Mouse (Mus musculus) heart, adult 11 months (tissue): ENCODE data around the gene Tomm34.

ENCODE experiments used
- DNase-seq: peaks from one replicate; pipeline ENCODE4 v3.0.0; 2022

Gene Tomm34

DNA sequence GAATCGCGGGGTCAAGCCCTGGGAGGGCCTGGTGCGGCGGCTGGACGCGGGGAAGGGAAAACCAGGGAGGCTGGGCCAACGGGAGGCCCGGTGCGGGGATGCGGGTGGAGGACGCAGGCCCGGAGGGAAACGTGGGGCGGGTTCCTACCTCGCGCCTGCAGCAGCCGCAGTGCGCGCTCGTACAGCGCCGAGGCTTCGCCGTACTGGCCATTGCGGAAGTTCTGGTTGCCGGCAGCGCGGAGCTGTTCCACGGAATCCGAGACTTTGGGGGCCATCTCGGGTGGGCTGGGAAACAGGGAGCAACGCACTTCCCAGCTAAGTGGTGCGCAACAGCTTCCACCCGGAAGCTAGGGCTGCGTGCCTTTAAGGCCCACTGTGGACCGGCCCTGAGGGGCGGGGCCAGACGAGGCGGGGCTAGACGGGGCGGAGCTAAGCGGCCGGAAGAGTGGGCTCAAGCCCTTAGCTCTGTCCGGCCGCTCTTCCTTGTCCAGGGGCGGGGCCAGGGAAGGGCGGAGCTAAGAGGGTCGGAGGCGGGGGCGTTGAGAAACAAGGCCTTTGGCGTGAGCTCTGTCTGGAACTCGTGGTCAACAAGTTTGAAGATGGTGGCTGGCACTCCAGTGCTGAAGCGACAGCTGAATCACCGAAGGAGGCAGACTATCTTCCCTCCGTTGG is at the start of gene Tomm34:
TSS of gene Tomm34 (minus strand) at position 405 of the 672 bp plus-strand sequence.
- DNase-seq, result peak; percentile 99

DNA sequence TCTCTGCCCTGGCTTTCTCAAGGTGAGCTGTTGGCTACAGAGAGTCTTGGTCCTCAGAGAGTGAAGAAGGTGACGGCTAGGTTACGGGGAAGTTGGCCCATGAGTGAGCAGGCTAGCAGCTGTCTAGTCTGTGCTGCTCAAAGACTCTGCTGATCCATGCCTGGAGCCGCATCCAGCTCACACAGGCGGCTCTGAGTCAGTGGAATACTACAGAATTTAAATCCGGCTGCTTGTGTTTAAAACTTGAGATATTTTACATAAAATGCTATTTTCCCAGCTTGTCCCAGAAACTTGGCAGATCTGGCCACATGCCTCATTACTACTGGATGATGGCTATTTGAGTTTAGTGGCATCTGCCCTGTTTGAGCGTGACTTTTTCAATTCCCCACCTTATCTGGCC is 48.5 kb upstream of the Tomm34 start:
- DNase-seq, result peak; percentile 57

DNA sequence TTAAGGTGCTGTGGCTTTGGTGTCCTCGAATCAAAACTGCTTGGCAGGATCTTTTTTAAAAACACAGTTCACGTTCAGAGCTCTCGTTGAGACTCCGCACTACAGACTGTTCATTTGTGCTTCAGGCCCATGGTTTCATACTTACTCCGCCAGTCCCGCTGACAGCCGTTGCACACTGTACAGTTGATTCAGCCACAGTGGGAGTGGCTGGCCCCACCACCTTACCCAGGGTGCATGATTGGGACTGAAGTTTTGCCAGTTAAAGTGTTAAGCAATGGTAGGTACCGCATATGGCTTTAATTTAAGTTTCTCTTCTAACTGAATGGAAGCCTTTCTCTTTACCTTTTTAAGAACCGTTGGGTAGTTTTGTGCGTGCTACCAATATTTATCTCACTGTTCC is 44.6 kb upstream of the Tomm34 start:
- DNase-seq, result peak; percentile 49

DNA sequence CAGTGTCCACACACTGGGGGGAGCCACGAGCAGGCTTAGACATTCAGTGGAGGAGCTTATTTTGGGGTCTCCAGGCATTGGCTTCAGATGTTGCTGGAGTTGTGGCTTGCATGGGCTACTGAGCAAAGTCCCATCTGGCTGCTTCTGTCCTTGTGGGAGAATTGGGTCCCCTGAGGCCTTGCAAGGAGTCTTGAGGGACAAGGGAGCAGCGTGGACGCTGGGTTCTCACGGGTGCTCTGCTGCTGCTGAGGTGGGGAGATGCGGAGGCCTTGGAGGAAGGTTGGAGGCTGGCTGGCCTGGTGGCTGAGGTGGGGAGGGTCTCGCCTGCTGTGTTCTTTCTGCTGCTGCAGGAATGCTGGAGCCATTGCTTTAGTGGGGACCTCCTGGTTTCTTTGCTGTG is 43.1 kb upstream of the Tomm34 start:
- DNase-seq, result peak; percentile 93

DNA sequence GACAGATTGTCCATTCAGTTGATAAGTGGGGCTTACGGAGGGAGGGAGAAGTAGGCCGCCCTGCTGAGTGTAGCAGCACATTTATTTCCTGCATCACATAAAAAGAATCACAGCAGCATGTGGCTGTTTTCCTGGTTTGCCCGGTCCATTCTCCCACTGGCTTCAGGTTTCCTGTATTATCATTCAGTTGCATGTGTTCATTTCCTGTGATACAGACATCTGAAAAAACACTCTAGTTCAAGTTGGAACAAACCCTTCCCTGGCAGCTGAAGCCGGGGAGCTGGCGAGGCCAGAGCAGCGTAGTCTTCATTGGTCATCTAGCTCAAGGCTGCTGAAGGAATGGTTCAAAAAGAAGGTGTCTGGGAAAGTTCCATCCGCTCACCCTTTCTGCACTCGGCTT is 40.6 kb upstream of the Tomm34 start:
- peak; percentile 91 for DNase-seq

DNA sequence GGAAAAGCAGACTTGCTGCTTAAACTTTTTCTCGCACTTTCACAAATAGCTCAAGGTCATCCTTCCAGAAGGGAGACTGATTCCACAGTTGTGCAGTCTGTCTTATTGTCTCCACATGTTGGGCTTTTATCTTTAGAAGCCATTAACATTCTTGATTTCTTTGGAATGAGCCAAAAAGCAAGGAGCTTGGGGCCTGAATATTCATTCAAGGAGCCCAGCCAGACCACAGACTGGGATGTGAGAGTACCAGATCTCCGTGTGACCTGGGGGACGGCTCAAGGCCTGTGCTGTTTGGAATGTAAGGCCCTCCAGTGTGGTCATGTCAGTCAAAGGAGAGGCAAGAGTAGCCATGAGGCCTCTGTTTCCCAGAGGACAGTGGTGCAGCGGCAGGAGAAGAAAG is 37.5 kb upstream of the Tomm34 start:
- peak; percentile 77 for DNase-seq

DNA sequence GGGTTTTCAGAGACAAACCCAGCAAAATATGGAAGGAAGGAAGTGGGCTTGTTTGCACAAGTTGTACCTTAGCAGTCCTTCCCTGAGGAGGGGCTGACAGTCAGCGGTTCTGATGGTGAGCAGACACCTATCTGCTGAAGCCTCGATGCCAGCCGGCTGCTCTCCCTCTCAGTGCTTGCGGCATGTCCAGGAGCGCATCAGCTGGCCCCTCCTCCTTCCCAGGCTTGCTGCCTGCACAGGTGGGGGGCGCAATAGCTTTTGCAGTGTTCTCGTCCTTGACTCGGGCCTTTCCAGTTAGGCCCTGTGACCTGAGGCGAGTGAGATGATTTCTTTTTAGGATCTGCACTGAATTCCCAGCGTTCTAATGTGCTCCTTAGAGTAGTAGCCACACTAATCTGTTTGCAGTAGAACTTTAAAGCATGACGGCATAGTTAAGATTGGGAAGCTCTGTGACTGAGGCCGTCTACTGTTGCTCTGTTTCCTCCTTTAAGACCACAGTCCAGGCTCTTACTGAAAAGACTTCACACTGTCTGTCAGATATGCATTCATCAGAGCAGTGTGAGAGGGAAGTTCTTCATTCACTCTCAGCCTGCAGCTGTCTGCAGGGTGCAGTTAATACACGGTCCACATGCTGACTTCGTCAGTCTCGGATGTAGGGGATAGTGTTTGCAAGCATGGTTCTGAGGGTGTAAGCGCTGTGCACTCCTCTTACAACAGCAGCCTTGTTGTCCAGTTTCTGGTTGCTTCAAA is 36.3 kb upstream of the Tomm34 start:
- peak; percentile 70 for DNase-seq

DNA sequence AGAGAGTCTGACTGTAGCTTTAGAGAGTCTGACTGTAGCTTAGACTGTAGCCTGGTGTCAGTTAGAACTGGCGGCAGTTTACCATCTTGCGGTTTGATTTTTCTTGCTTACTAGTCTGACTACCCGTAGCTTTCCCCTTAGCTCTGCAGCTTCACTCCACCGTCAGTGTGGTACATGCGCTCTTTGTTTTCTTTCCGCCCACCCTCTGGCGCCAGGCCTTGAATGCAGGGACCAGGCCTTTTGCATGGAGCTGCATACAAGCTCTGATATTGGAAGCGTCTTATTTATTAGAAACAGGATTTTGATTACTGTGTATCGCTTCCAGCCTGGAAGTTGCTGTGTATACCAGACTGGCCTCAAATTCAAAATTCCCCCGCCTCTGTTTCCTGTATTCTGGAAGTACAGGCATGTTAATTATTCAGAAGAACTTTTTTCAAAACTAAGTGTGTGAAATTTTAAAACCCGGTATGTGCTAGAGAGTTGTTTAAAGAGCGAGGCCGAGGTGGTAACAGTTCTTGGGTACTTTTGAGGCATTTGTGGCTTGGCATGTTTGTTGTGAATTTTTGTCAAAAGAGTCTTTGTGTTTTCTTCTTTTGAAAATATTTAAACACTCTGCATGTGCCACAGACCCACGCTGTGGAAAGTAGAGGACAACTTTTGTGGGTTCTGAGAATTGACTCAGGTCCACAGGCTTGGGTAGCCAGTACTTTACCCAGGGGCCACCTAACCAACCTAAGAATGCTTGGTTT is 35.5 kb upstream of the Tomm34 start:
- peak; percentile 57 for DNase-seq

DNA sequence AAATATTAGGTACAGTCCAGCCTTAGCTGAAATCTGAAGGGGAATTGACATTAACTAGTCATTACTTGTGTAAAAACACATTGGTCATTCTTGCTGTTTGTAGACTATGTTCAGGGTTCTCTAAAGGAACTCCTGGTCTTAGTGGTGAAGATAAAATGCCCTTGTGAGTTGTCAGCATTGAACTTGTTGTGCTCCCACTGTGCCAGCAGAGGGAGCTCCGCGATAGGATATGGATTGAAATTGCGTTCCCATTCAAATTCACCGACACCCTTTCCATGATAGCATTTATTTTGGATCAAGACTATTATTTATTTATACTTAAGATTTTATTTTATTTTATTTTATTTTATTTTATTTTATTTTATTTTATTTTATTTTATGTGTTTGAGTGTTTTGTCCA is 32.5 kb upstream of the Tomm34 start:
- DNase-seq, result peak; percentile 89

DNA sequence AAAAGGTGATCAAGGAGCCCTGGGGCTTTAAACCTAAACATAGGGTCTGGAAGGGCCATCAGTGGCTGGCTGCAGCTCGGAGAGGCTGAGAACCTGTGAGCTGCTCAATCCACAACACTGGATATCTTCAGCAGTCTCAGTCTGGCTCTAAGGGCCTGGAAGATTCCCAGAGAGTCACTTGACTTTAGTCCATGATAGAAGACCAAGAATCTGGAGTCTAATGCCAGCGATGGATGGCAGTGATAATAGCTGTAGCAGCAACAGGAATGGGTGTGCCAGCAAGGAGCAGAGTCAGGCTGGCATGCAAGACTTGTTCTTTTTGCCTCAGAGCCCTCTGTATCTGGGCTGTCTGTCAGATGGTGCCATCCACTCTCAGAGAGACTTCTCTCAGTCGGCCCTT is 31.4 kb upstream of the Tomm34 start:
- DNase-seq, result peak; percentile 80

DNA sequence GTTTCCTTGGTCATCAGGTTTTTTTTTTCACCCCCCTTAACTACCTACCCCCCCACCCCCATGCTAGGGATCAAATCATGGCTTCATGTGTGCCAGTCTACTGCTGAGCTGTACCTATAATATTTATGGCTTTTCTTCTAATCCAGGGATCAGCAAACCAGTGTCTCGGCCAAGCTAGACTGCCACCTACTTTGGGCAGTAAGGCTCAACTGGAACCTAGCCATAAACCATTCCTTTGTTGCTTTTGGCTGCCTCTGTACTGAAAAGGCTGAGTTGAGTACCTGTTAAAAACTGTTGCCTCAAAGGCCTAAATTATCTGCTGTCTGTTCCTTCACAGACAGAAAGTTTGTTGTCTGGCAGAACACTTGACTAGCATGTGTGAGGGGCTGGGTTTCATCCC is 31.0 kb upstream of the Tomm34 start:
- peak; percentile 49 for DNase-seq

DNA sequence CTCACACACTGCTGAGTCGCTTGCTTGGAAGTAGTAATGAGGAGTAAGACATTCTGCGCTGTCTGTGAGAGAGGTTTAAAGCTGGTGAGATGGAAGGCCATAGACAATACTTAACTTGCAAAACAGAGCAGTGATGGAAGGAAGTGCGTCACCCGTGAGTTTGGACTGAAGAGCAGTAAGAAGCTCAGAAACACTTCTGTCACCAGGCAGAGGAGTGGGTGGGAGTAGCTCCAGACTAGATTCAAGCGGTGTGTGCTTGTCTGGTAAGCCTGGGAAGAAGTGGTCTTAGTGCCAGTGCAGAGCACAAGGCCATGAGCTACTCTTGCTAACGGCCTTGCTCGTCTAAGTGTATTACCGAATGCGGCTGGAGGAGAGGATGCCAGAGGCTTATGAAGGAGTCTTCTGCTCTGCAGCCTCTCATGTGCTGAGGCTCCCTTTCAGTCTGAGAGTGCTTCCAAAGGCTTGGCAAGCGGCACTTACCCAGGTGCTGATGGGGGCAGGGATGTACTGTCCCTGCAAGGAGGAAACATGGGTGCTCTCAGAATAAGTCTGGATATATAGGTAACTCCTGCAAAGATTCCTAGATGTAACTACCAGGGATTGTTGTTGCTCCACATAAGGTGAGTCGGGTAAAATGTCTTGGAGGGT is 27.8 kb upstream of the Tomm34 start:
- DNase-seq, result peak; percentile 66

DNA sequence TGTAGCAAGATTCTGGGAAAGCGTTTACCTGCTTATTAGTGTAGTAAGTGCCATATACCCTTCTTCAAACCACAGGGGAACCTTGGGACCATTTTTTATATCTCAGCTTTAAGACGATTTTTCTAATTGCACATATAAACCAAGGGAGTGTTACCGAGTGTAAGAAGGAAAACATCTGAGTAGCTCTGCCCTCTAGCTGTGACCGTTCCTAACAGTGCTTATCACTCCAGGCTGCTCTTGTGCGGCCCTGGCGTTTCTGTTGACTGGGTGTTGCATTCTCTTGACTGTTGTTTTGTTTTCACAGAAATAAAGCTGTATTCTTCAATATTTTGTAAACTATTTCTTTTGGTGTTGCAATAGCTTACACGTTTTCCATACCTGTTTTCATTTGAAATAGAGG is 23.2 kb upstream of the Tomm34 start:
- no peak for DNase-seq

DNA sequence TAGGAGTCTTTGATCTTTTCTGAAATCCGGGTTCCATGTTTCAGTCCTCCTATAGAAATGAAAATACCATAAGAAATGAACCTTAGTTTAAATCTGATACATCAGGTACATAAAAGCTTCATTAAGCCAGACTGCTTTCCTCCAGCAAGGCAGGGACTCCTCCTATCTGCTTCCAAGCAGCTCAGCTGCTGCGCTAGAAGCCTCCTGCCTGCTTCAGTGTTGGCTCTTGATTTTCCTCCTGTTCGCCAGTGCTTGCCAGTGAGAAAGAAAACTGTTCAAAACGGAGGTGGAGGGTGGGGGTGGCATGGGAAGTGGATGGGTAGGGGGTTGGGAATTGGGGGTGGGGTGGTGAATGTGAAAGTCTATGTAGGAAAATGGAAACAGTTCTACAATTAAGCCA is 18.5 kb upstream of the Tomm34 start:
- DNase-seq, result no peak

DNA sequence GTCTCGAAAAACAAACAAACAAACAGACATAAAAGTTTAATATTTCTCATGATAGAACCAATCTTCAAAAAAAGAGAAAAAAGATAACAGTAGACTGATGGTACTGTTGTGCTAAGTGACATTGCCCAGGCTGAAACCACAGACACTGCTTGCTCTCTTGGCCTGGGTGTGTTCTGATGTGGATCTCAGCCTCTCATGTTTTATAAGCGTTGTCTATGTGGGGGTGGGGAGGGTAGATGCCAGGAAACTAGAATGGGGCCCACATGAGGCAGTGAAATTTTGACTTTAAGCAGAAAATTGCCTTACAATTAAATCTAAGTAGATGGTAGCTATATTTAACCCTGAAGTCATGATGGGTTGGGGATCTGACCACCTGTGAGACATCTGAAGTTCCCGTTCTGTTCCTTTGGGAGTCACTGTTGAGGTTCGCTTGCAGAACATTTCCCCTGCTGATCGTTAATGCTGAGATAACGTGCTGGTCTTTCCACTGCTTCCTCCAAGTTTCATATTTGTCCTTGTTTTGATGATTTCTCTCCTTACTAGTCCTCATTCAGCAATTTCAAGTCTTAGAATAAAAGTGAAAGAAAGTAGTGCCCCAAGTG is 16.5 kb upstream of the Tomm34 start:
- DNase-seq, result no peak

DNA sequence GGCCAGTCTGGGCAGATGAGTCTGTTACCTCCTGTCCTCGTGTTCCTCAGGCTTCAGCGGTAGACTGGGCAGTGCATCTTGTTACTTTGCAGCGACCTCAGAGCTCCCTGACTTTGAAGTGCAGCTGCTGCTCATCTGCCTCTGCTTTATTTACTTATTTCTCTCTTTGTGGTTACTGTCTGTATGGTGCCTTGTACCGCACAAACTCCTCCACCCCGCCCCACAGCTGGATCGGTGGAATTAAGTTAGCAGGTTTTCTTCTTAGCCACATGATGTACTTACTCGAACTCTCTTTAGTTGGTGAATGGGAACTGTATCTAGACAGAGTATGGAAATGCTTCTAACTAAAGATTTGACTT is 13.4 kb upstream of the Tomm34 start:
- peak; percentile 91 for DNase-seq

DNA sequence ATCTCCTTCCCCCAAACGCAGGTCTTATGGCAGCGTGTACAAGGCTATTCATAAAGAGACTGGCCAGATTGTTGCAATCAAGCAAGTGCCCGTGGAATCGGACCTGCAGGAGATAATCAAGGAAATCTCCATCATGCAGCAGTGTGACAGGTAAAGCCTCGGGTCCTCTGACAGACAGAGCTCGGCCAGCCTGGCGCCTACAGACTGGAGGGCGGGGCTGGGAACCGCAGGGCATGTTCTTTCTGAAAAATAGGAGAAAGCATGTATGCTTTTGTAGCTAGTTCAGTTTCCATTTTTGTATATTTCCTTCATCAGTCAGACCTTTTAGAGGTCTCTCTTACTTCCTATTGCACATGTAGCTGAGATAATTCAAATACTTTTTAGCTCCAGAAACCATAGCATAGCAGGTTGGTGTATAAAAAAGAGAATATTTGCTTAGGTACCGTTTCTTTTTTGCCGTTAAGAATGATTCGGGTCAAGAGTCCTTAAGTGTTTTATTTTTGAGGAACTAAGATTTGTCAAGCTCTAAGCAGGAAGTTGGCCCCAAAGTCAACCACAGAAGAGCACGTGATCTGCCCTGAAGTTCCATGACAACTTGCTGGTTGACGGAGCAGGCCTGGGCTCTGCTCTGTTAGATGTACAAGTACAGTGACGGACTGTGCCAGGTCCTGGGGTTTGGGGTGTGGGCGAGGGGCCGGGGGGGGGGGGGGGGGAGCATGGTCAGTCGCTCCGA is 12.8 kb upstream of the Tomm34 start:
- DNase-seq, result peak; percentile 96

DNA sequence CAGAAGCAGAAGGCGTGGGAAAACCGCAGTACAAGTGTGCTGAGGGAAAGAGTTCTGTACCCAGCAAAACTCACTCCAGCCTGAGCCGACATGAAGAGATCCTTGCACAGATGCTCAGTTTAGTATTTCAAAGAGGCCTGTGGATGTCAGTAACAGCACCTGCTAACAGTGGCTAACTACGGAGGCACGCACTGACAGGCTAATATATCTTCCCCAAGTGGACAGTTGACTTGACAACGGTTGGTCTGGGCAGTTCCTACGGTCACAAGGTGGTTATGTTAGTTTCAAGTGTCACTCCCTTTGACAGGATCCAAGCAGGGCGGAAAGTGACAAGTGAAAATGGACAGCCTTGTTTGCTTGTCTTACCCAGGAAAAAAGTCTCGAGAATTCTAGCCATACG is 11.2 kb upstream of the Tomm34 start:
- no peak for DNase-seq

DNA sequence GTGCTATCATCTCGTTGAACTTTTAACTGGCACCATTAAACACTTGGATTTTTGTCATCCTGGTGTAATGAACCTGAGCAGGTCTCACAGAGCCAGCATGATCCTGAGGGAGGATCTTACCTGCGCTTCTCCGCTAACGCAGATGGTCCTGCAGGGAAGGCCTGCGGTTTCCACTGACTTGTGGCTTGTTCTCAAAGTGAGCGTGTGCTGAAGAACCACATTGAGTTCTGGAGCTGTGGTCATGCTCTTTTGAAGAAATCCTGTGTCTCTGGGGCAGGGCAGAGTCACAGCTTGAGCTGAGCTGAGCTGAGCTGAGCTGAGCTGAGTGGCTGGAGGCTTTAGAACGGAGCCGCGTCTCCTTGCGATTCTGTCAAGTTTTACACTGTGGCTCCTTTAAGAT is 10.6 kb upstream of the Tomm34 start:
- no peak for DNase-seq

DNA sequence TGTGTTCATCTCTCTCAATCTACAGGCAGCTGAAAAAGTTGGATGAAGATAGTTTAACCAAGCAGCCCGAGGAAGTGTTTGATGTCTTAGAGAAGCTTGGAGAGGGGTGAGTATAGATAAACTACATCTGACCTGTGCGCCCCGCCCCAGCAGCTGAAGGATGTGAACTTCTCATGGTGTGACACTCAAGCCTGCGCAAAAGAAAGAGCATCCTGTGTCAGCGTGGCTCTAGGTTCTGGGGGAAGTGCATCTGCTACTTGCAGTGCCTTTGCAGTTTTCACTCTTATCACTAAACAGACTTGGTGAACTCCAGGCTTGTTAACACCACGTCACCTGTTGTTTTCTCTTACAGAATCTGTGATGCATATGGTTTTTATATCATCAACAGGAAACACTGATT is 8.5 kb upstream of the Tomm34 start:
- peak; percentile 87 for DNase-seq

DNA sequence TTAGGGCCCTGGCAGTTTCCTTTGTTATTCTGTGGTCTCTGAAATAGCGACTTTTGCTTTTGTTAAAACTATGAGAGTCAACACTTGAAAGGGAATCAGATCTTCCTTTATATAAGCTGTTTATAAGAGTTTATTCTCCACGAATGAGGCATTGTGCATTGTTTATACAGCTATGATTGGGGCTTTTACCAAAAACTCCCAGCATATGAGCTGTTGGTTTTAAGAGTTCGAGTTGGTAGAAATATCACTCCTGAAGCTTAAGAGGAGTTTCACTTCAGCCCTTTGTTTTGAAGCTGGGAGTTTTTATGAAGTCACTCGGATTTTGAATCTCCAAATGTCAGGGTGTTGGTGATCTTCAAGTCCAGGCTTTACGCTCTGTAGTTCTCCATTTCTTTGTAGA is 6.9 kb upstream of the Tomm34 start:
- DNase-seq, result no peak

DNA sequence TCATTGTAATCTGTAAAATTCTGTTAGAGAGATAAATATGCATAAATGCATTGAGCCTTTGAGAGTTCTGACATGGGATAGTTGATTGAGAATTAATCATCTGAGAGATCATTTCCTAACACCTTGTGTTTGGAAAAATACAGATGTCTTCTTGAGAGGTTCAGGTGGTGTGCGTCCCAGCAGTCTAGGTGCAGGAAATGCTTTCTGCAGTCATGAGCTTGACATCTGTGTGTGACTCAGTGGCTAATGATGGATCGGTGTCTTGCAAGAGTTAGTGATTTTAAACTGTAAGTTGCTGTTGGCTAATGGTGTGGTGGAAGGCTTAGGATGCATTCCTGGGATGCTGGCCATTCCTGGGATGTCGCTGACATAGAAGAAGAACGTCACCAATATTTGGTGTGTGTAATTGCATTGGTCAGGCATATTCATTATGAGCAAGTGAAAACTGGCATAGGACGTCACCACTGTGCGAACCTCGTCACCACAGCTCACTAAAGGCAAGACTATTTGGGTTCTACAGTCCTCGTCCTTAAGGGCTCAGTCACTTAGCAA is 6.0 kb upstream of the Tomm34 start:
- no peak for DNase-seq
